Mouse (Mus musculus) lung, embryonic 14.5 days (tissue): Measurements from ENCODE around the gene Naglu. TPM values are rescaled to one million over a fixed set of nuclear protein-coding genes. Genes with fewer than 3 reads are reported as not detected.

ENCODE experiments used
- ATAC-seq: fragments of 200-750 bp; cut with Nextera tagmentation; 2 replicates; pipeline ENCODE4 v1.8.0; 2017; ENCODE audit warnings: mild to moderate bottlenecking, moderate TSS enrichment, moderate library complexity; ENCODE audit not compliant: insufficient read depth
- DNase-seq: peaks from one replicate; pipeline ENCODE4 v3.0.0-alpha.2; 2015
- H3K27ac ChIP-seq: fragments of 300-500 bp; sonication (generic); 2 replicates; pipeline ENCODE4 v1.5.1; 2014; ENCODE audit warnings: low read depth, mild to moderate bottlenecking, moderate library complexity
- H3K27me3 ChIP-seq: fragments of 300-500 bp; sonication (generic); 2 replicates; pipeline ENCODE4 v1.6.1; 2014; ENCODE audit warnings: low read length, control low read depth; ENCODE audit not compliant: insufficient read depth
- H3K36me3 ChIP-seq: fragments of 300-500 bp; sonication (generic); 2 replicates; pipeline ENCODE4 v1.6.1; 2014; ENCODE audit warnings: control low read depth; ENCODE audit not compliant: insufficient read depth
- H3K4me1 ChIP-seq: fragments of 300-500 bp; sonication (generic); 2 replicates; pipeline ENCODE4 v1.6.1; 2014; ENCODE audit warnings: antibody characterized with exemption, control low read depth; ENCODE audit not compliant: insufficient read depth
- H3K4me2 ChIP-seq: fragments of 300-500 bp; sonication (generic); 2 replicates; pipeline ENCODE4 v1.6.1; 2014; ENCODE audit warnings: mild to moderate bottlenecking
- H3K4me3 ChIP-seq: fragments of 300-500 bp; sonication (generic); 2 replicates; pipeline ENCODE4 v1.5.1; 2014; ENCODE audit warnings: low read depth, low read length
- H3K9ac ChIP-seq: fragments of 300-500 bp; sonication (generic); 2 replicates; pipeline ENCODE4 v1.6.1; 2014
- H3K9me3 ChIP-seq: fragments of 300-500 bp; sonication (generic); 2 replicates; pipeline ENCODE4 v1.6.1; 2016; ENCODE audit warnings: low read depth, low read length, control low read depth
- CTCF ChIP-seq: IDR thresholded peaks from 2 replicates; pipeline ENCODE4 v1.5.1; 2016; ENCODE audit warnings: antibody characterized with exemption, low read depth
- WGBS: fragments of 180-500 bp; shearing (Covaris S2); extraction: QIAGEN DNeasy Blood & Tissue Kit; methylation state at CpG from one replicate; pipeline ENCODE4 v1.1.7; 2014; 5-methylcytosine and 5-hydroxymethylcytosine counted together
- polyA plus RNA-seq: library from polyadenylated mRNA; unstranded; fragments of >200 nt; fragmentation: Nextera tagmentation; extraction: Ambion mirVana; gene quantifications from 2 replicates; pipeline ENCODE4 v1.2.1, GENCODE M21; 2014

The Naglu gene
- polyA plus RNA-seq = 13.2 and 14.0 TPM in 2 replicates

DNA sequence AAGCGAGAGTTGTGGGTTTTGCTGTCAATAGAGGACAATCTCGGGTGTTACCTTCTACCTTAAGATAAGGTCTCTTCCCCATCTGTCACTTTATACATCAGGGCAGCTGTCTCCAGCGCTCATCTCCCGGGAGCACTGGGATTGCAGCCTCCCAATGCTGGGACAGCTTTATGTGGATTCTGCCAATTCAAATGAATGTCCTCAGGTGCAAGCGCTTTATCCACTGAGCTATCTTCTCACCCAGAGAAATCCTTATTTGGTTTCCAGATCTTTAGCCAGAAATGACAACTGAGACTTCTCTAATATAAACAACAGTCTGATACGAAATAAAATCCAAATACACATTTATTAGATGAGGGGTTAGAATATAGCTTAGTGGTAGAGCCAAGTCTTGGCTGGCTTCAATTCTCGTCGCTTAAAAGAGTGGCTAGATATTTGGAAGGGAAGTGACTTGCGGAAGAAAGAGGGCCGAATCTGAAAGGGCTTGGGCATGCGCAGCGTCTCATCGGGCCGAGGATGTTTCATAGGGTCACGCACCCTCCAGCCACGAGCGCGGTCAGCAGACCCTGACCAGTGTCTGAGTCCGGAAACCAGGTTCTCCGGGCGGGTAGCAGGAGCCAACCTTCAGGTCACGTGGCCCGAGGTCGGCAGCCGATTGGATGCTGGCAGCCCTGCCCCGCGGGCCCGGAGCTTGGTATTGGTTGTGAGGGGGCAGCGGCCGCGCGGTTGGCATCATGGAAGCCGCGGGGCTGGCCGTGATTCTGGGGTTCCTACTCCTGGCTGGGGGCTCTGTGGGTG, at the start of gene Naglu:
TSS of gene Naglu (plus strand) at position 622 of the 798 bp plus-strand sequence.
- Histone ChIP-seq H3K36me3 (0 out of 2 replicates have a peak, but pooled peaks cover under 1% of the 10 kb centered on the region), H3K4me3 (peak within 1 kb of the TSS; percentile 78), H3K27me3 (peaks cover 7% of the 10 kb centered on the region; the same call in 1 of the 2 replicates), H3K4me1 (peaks cover 12% of the 10 kb centered on the region), H3K4me2 (peak within 1 kb of the TSS; percentile 99), H3K9me3 (no peaks in the 10 kb centered on the region), H3K27ac (no peak within 1 kb of the TSS), H3K9ac (peak within 1 kb of the TSS; percentile 72)
- peak; percentile 95 for DNase-seq
- no peak for TF ChIP-seq CTCF
- WGBS = 3% methylated on average over 35 of the region's 35 CpGs
- peak; percentile 86 for ATAC-seq

DNA sequence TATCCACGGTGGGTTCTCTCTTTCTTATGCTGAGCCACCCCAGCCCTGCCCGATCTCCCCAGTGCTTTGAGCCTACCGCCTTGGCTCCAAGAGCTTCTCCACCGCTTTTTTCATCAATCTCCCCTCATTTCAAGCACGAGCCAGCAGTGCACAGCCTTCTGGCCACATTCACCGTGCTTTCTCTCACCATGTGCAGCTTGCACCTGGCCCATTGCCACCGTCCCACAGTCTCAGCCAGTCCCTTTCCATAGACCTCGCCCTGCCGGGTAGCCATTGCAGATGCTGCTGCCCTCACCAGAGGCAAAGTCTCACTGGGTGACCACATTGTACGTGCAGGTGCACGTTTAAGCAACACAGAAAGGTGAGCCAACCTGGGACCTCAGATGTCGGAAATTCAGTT, 46.4 kb upstream of the Naglu start:
- H3K9me3 ChIP-seq = no peaks in the 10 kb centered on the region
- no peaks in the 10 kb centered on the region for H3K4me1 ChIP-seq
- no peak overlapping the region for H3K9ac ChIP-seq
- no peak overlapping the region for H3K4me3 ChIP-seq
- H3K4me2 ChIP-seq = no peak overlapping the region
- ATAC-seq = no peak
- DNase-seq = no peak
- peaks cover 67% of the 10 kb centered on the region for H3K36me3 ChIP-seq
- no peak overlapping the region for H3K27ac ChIP-seq
- no peaks in the 10 kb centered on the region for H3K27me3 ChIP-seq
- 82% methylated on average over 12 of the region's 12 CpGs for WGBS
- no peak for TF ChIP-seq CTCF

DNA sequence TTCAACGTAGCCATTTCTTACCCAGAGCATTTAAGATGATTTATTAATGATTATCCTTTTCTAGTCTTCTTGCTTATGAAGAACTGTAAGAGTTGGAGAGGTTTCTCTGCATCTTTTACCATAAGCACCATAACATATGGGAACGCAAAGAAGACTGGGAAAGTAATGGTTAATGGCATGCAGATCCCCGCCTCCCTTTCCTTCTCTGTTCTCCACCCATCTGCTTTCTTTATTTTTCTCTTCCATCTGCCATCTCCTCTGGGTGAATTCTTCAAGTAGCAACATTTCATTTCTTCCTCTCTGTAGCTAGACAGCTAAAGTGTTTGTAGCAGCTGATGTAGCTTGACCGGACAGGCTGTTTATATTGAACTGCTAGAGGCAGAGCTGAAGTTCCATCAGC, 45.8 kb upstream of the Naglu start:
- H3K4me1 ChIP-seq = no peaks in the 10 kb centered on the region
- H3K4me3 ChIP-seq = no peak overlapping the region
- H3K4me2 ChIP-seq = no peak overlapping the region
- no peaks in the 10 kb centered on the region for H3K9me3 ChIP-seq
- peaks cover 69% of the 10 kb centered on the region for H3K36me3 ChIP-seq
- TF ChIP-seq CTCF = no peak
- no peak overlapping the region for H3K27ac ChIP-seq
- H3K27me3 ChIP-seq = no peaks in the 10 kb centered on the region
- H3K9ac ChIP-seq = no peak overlapping the region
- ATAC-seq = no peak
- no peak for DNase-seq
- 74% methylated on average over 4 of the region's 4 CpGs for WGBS

DNA sequence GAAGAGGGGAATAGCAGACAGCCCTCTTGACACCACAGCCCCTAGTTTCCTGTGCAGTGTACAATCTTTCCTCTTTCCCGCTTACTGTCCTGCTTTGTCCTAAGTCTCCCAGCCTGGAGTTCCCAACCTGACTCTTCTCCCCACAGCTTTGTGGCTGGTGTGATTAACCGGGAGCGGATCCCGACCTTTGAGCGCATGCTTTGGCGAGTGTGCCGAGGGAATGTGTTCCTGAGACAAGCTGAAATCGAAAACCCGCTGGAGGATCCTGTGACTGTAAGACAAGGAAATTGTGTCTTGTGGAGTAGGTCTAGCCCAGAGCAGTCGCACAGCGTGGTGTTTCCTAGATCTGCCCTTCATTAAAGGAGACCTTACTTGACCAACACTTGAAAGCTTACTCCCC, 42.7 kb upstream of the Naglu start:
- H3K27ac ChIP-seq = no peak overlapping the region
- no peak for DNase-seq
- no peak overlapping the region for H3K4me2 ChIP-seq
- H3K36me3 ChIP-seq = peaks cover 63% of the 10 kb centered on the region
- ATAC-seq = no peak
- H3K27me3 ChIP-seq = no peaks in the 10 kb centered on the region
- no peak overlapping the region for H3K9ac ChIP-seq
- H3K9me3 ChIP-seq = no peaks in the 10 kb centered on the region
- TF ChIP-seq CTCF = no peak
- no peaks in the 10 kb centered on the region for H3K4me1 ChIP-seq
- 85% methylated on average over 11 of the region's 11 CpGs for WGBS
- H3K4me3 ChIP-seq = no peak overlapping the region

DNA sequence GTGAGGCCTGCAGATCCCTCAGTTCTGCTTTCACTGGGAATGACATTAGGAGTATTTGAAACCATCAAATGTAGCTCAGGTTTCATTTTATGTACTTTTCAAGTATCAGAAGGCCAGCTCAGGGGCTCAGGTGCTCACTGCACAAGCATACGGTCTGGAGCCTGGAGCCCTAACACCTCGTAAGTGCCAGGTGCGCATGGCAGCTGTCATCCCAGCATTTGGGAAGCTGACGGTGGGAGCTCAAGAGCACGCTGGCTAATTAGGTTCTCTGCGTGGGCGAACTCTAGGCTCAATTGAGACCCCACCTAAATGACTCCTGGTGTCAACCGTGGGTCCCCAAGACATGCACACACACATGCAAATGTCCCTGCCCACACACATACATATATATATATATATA, 40.5 kb upstream of the Naglu start:
- DNase-seq (no peak), ATAC-seq (no peak)
- Histone ChIP-seq H3K27ac (no peak overlapping the region), H3K4me3 (no peak overlapping the region), H3K4me2 (no peak overlapping the region), H3K4me1 (no peaks in the 10 kb centered on the region), H3K36me3 (peaks cover 67% of the 10 kb centered on the region), H3K9me3 (no peaks in the 10 kb centered on the region), H3K27me3 (no peaks in the 10 kb centered on the region), H3K9ac (no peak overlapping the region)
- WGBS = 85% methylated on average over 8 of the region's 8 CpGs
- no peak for TF ChIP-seq CTCF

DNA sequence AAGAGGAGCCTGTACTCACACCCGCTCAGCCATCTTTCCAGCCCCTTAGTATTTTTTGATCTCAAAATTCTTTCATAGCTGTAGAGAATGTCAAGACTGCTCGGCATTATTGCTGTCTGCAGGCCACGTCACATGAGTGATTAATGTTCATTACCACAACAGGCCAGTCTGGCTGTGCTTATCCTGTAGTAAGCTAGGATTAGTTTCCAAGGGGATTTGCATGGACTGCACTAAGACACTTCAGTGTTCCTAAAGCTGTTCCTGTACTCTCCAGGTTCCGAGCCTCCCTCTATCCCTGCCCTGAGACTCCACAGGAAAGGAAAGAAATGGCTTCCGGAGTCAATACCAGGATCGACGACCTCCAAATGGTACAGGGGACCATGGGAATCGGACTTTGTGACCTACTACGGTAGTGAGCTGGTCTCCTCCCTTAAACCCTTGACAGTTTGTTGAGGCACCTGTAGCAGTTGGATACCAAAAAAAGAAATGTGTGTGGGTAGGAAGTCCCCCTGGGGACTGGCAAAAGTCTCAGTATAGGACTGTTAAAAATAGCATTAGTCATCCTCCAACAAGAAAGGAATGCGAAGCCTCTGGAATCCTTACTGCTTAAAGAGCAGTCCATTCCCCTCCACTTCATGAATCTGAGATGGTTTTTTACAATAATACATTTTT, 39.5 kb upstream of the Naglu start:
- Histone ChIP-seq H3K27ac (no peak overlapping the region; the same call in 1 of the 2 replicates), H3K36me3 (peaks cover 72% of the 10 kb centered on the region), H3K9ac (no peak overlapping the region), H3K4me1 (no peaks in the 10 kb centered on the region), H3K9me3 (no peaks in the 10 kb centered on the region), H3K4me3 (no peak overlapping the region), H3K27me3 (no peaks in the 10 kb centered on the region), H3K4me2 (no peak overlapping the region)
- TF ChIP-seq CTCF = no peak
- ATAC-seq = no peak
- DNase-seq = no peak
- WGBS = 82% methylated on average over 10 of the region's 10 CpGs

DNA sequence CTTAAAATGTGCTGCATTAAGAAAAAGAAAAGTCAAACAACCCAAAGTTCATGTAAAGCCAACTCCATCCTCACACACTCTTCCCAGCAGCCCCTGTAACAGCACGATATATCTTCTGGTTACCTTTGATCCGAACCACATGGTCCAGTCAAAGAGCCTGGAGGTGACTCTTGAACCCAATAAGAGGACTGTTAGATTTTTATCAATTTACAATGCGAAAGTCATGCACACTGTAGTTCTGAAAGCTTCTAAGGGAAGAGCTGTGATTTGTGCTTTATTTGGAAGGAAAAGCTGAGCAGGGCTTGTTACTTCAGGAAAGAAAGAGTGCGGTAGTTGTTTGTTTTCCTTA, 39.0 kb upstream of the Naglu start:
- Histone ChIP-seq H3K27ac (no peak overlapping the region), H3K36me3 (peaks cover 73% of the 10 kb centered on the region)

More for the DNA sequence above, 39.0 kb upstream of the Naglu start:
- no peak overlapping the region for H3K4me2 ChIP-seq
- H3K4me1 ChIP-seq = no peaks in the 10 kb centered on the region
- DNase-seq (no peak), ATAC-seq (no peak)
- H3K9me3 ChIP-seq = no peaks in the 10 kb centered on the region
- no peak for TF ChIP-seq CTCF
- no peak overlapping the region for H3K9ac ChIP-seq
- H3K4me3 ChIP-seq = no peak overlapping the region
- no peaks in the 10 kb centered on the region for H3K27me3 ChIP-seq
- 82% methylated on average over 4 of the region's 4 CpGs for WGBS
